Mouse (Mus musculus): ENCODE measurements around the gene Rufy3.

- no peak for TF ChIP-seq CTCF (IDR thresholded peaks at IDR 0.05; ENCODE audit: extremely low read depth, insufficient read length, insufficient replicate concordance, low read depth, low read length)
- TF ChIP-seq POLR2A (IDR thresholded peaks at IDR 0.05; ENCODE audit: low read depth, low read length), result no peak
Measured at GRCm38 (mm10) chr5:88534697-88535096, 30.1 kb upstream of the Rufy3 start.
